Comparison of ENCODE assay signal across 12 mouse cellular contexts in genomic region chr5:112110306-112110969, GRCm38 (mm10).
DNase-seq lines count a peak whose midpoint lies in the region; ATAC-seq and TF ChIP-seq lines count a peak whose summit lies in the region.
"Had no signal": no experiment of that assay in that cellular context is flagged by ENCODE, and none has a peak within 500 bp of the region (broad histone marks: within the 10 kb centered on the region; RNA-seq: fewer than 3 reads in every experiment).

No protein-coding gene starts in this region.

- TF ChIP-seq CTCF in midbrain, postnatal 0 days (IDR thresholded peaks at IDR 0.05) = peak; percentile 25; the same call in 1 of the 2 replicates

- peak; percentile 79 for DNase-seq in layer of hippocampus, adult 9-11 months
- DNase-seq in layer of hippocampus, postnatal 10 days (ENCODE audit: low spot score in 2 of 2) = no peak
- no peak for DNase-seq in hindbrain, embryonic 14.5 days (ENCODE audit: low spot score)
- no peak for DNase-seq in midbrain, postnatal 0 days (ENCODE audit: low spot score)
- no peak for DNase-seq in thymus, postnatal 36 days
- DNase-seq in heart, adult 11 months = no peak
- DNase-seq: cerebellum, adult 9-10 months; thymus, adult 2 months had no signal

- no peak overlapping the region for H3K9ac ChIP-seq in forebrain, embryonic 12.5 days
- H3K9ac ChIP-seq in hindbrain, embryonic 14.5 days = no peak overlapping the region
- H3K9ac ChIP-seq in midbrain, postnatal 0 days (replicated peaks; ENCODE audit: low read length, poor library complexity, severe bottlenecking) = no peak overlapping the region
- H3K9ac ChIP-seq: lung, embryonic 15.5 days had no signal

- peak overlapping the region; percentile 15 for H3K4me2 ChIP-seq in forebrain, embryonic 12.5 days
- H3K4me2 ChIP-seq in hindbrain, embryonic 14.5 days (replicated peaks) = 0 out of 2 replicates have a peak overlapping the region, but pooled peaks have one; percentile 4
- no peak overlapping the region for H3K4me2 ChIP-seq in midbrain, postnatal 0 days (ENCODE audit: low read depth, low read length, poor library complexity, severe bottlenecking)
- H3K4me2 ChIP-seq: lung, embryonic 15.5 days had no signal

- ATAC-seq in forebrain, embryonic 12.5 days (ENCODE audit: low FRiP score) = peak; percentile 84
- no peak for ATAC-seq in hindbrain, embryonic 14.5 days (ENCODE audit: low FRiP score)
- ATAC-seq in midbrain, postnatal 0 days (ENCODE audit: low FRiP score) = no peak

- H3K4me3 ChIP-seq in forebrain, embryonic 12.5 days (replicated peaks) = no peak overlapping the region
- H3K4me3 ChIP-seq in hindbrain, embryonic 14.5 days (replicated peaks; ENCODE audit: low read length) = no peak overlapping the region
- H3K4me3 ChIP-seq in midbrain, postnatal 0 days (ENCODE audit: low read depth, low read length) = no peak overlapping the region
- H3K4me3 ChIP-seq: limb, embryonic 10.5 days; lung, embryonic 15.5 days; myocyte had no signal

- peaks cover 14% of the 10 kb centered on the region for H3K27me3 ChIP-seq in forebrain, embryonic 12.5 days
- H3K27me3 ChIP-seq in hindbrain, embryonic 14.5 days (ENCODE audit: control insufficient read depth, insufficient read depth, low read length) = no peaks in the 10 kb centered on the region
- H3K27me3 ChIP-seq in midbrain, postnatal 0 days (ENCODE audit: insufficient read depth, low read length) = no peaks in the 10 kb centered on the region
- H3K27me3 ChIP-seq: lung, embryonic 15.5 days had no signal

- peaks cover 31% of the 10 kb centered on the region for H3K4me1 ChIP-seq in forebrain, embryonic 12.5 days
- H3K4me1 ChIP-seq in hindbrain, embryonic 14.5 days (replicated peaks; ENCODE audit: control insufficient read depth, insufficient read depth, low read length) = peaks cover 9% of the 10 kb centered on the region
- no peaks in the 10 kb centered on the region for H3K4me1 ChIP-seq in midbrain, postnatal 0 days (ENCODE audit: insufficient read depth, low read length)
- H3K4me1 ChIP-seq: lung, embryonic 15.5 days had no signal

- 26% methylated on average over 22 of the region's 22 CpGs for WGBS in forebrain, embryonic 12.5 days
- WGBS in hindbrain, embryonic 14.5 days = 22% methylated on average over 22 of the region's 22 CpGs
- 38% methylated on average over 22 of the region's 22 CpGs for WGBS in midbrain, postnatal 0 days

- no peaks in the 10 kb centered on the region for H3K9me3 ChIP-seq in forebrain, embryonic 12.5 days
- H3K9me3 ChIP-seq in hindbrain, embryonic 14.5 days (ENCODE audit: control insufficient read depth, low read length) = no peaks in the 10 kb centered on the region
- H3K9me3 ChIP-seq in midbrain, postnatal 0 days (ENCODE audit: low read length) = no peaks in the 10 kb centered on the region
- H3K9me3 ChIP-seq: limb, embryonic 10.5 days; lung, embryonic 15.5 days had no signal

- no peaks in the 10 kb centered on the region for H3K36me3 ChIP-seq in forebrain, embryonic 12.5 days (replicated peaks)
- no peaks in the 10 kb centered on the region for H3K36me3 ChIP-seq in hindbrain, embryonic 14.5 days (replicated peaks; ENCODE audit: control insufficient read depth, insufficient read depth)
- H3K36me3 ChIP-seq in midbrain, postnatal 0 days (ENCODE audit: insufficient read depth, low read length) = no peaks in the 10 kb centered on the region
- H3K36me3 ChIP-seq: limb, embryonic 10.5 days; lung, embryonic 15.5 days had no signal

- H3K27ac ChIP-seq in forebrain, embryonic 12.5 days = peak overlapping the region; percentile 76
- H3K27ac ChIP-seq in hindbrain, embryonic 14.5 days = peak overlapping the region; percentile 15
- H3K27ac ChIP-seq in midbrain, postnatal 0 days (ENCODE audit: low read depth, low read length) = no peak overlapping the region
- H3K27ac ChIP-seq: limb, embryonic 10.5 days; lung, embryonic 15.5 days had no signal
